Mouse (Mus musculus) midbrain, embryonic 11.5 days (tissue): ENCODE measurements around the gene Stip1. TPM values are rescaled to one million over a fixed set of nuclear protein-coding genes. Genes with fewer than 3 reads are reported as not detected.
A peak's percentile ranks its signal among the peaks of the same experiment; 100 is the strongest.

Experiments used
- ATAC-seq: fragments of 200-750 bp; cut with Nextera tagmentation; 2 replicates; pipeline ENCODE4 v1.8.0; 2017; ENCODE audit warnings: moderate TSS enrichment, moderate library complexity; ENCODE audit not compliant: low FRiP score
- DNase-seq: peaks from one replicate; pipeline ENCODE4 v3.0.0; 2015; ENCODE audit warnings: low spot score; ENCODE audit errors: missing footprints
- H3K27ac ChIP-seq: fragments of 300-500 bp; sonication (generic); 2 replicates; pipeline ENCODE4 v1.5.1; 2014; ENCODE audit warnings: low read depth, low read length
- H3K27me3 ChIP-seq: fragments of 300-500 bp; sonication (generic); 2 replicates; pipeline ENCODE4 v1.6.1; 2014; ENCODE audit warnings: mild to moderate bottlenecking, low read length, moderate library complexity, mixed read lengths; ENCODE audit not compliant: control insufficient read depth, insufficient read depth
- H3K36me3 ChIP-seq: fragments of 300-500 bp; sonication (generic); 2 replicates; pipeline ENCODE4 v1.6.1; 2014; ENCODE audit warnings: mild to moderate bottlenecking, low read length, moderate library complexity, mixed read lengths; ENCODE audit not compliant: control insufficient read depth, insufficient read depth
- H3K4me1 ChIP-seq: fragments of 300-500 bp; sonication (generic); 2 replicates; pipeline ENCODE4 v1.6.1; 2014; ENCODE audit warnings: low read length; ENCODE audit not compliant: control insufficient read depth, insufficient read depth
- H3K4me2 ChIP-seq: fragments of 300-500 bp; sonication (generic); 2 replicates; pipeline ENCODE4 v1.6.1; 2014; ENCODE audit warnings: mild to moderate bottlenecking, moderate library complexity
- H3K4me3 ChIP-seq: fragments of 300-500 bp; sonication (generic); 2 replicates; pipeline ENCODE4 v1.5.1; 2014; ENCODE audit warnings: low read depth, low read length
- H3K9ac ChIP-seq: fragments of 300-500 bp; sonication (generic); 2 replicates; pipeline ENCODE4 v1.6.1; 2014; ENCODE audit warnings: low read length
- H3K9me3 ChIP-seq: fragments of 300-500 bp; sonication (generic); 2 replicates; pipeline ENCODE4 v1.6.1; 2016; ENCODE audit warnings: low read length; ENCODE audit not compliant: control insufficient read depth
- WGBS: fragments of 180-500 bp; shearing (Covaris S2); extraction: QIAGEN DNeasy Blood & Tissue Kit; methylation state at CpG from one replicate; pipeline ENCODE4 v1.1.7; 2014; 5-methylcytosine and 5-hydroxymethylcytosine counted together
- polyA plus RNA-seq: library from polyadenylated mRNA; unstranded; fragments of >200 nt; fragmentation: Nextera tagmentation; extraction: Ambion mirVana; gene quantifications from 2 replicates; pipeline ENCODE4 v1.2.1, GENCODE M21; 2014

The Stip1 gene
- polyA plus RNA-seq, 1 experiment from 2014 or later = 416 TPM

DNA sequence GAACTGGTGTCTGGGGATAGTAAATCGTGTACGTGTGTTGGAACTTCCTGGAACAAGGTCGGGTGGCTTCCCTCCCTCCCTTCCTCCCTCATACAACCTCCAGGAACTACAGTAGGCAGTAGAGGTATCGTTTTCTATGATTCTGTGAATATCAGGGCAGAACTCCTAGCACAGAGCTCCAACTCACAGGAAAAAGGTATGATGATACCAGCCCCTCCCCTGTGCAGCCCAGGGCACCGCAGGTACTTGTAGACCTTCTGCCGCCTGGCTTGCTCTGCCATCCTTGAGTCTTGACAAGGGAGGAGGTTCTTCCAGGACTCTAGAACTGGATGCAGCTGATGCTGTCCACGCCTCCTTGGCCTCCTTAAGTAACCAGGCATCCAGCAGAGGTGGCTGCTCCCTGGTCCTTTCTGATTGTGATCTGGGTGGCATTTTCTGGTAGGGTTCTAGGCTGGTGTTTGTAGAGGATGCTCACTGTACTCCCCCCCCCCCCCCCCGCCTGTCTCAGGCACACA, 27.1 kb upstream of the Stip1 start:
- Histone ChIP-seq H3K4me2 (no peak overlapping the region), H3K4me3 (no peak overlapping the region), H3K9me3 (no peaks in the 10 kb centered on the region), H3K27ac (no peak overlapping the region), H3K27me3 (peaks cover 20% of the 10 kb centered on the region), H3K4me1 (peaks cover 57% of the 10 kb centered on the region), H3K36me3 (no peaks in the 10 kb centered on the region), H3K9ac (no peak overlapping the region; the same call in 1 of the 2 replicates)
- WGBS = 42% methylated on average over 8 of the region's 8 CpGs
- ATAC-seq = no peak
- DNase-seq = peak; percentile 91

DNA sequence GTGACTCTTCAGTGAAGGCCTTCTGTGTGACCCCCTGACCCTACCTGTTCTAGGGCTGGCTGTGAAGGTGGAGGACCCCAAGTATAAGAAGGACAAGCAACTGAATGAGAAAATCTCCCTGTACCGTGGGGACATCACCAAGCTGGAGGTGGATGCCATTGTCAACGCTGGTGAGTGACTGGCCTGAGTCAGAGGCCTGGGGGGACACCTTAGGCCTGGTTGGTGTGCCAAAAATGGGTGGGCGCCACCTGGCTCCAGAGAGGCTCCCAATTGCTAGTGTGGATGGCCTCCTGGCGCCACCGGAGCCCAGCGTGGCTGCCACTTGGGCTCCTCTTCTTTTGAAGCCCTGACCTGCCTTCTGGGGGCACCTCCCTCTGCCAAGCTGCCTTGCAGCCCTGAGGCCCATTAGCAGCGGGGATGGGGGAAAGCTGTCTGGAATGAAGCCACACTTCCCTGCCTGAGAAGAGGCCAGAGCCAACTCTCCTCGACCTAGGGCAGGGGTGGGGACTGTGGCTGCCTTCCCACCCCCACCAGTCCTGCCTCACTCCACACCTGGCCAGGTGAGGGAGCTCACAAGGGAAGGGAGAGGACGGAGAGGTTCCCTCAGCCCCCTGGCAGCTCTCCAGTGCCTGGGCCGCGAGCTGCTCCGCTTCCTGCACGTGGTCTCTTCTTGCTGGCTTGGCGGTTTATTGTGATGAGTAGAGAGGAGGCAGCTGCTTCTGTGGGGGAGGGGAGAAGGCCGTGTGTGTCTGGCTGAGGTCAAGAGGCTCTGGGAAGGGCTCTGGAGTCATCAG, 26.5 kb upstream of the Stip1 start:
- WGBS = 40% methylated on average over 15 of the region's 15 CpGs
- H3K4me2 ChIP-seq = no peak overlapping the region

DNA sequence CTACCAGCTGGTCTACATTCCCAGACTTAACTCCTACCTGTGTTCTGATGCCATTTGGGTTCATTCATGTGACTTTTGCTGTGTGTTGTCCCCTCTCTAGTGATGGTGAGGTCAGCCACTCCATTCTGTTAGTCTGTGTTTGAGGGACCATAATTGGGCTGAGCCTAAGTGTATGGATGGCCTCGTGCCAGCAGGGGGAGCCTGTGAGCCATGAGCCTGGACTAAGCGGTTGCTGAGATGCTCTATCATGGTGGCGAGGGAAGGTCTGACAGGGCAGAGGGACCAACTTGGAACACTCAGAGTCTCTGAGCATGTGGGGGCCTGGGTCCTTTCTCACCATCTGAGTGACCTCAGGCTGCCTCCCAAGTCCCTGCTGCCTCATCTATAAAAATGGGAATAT, 24.8 kb upstream of the Stip1 start:
- no peak overlapping the region for H3K4me2 ChIP-seq
- DNase-seq (peak; percentile 99), ATAC-seq (peak; percentile 69)
- whole genome bisulfite sequencing = 2% methylated on average over 3 of the region's 3 CpGs
- H3K27me3 ChIP-seq = peaks cover 17% of the 10 kb centered on the region; the same call in 1 of the 2 replicates
- no peaks in the 10 kb centered on the region for H3K36me3 ChIP-seq
- H3K27ac ChIP-seq = no peak overlapping the region
- H3K4me1 ChIP-seq = peaks cover 37% of the 10 kb centered on the region
- no peak overlapping the region for H3K9ac ChIP-seq
- no peaks in the 10 kb centered on the region for H3K9me3 ChIP-seq
- H3K4me3 ChIP-seq = no peak overlapping the region

More for the DNA sequence above, 26.5 kb upstream of the Stip1 start:
- H3K9me3 ChIP-seq = no peaks in the 10 kb centered on the region
- DNase-seq (no peak), ATAC-seq (no peak)
- peaks cover 53% of the 10 kb centered on the region for H3K4me1 ChIP-seq
- H3K27me3 ChIP-seq = peaks cover 17% of the 10 kb centered on the region; the same call in 1 of the 2 replicates
- H3K27ac ChIP-seq = no peak overlapping the region
- no peaks in the 10 kb centered on the region for H3K36me3 ChIP-seq
- no peak overlapping the region for H3K4me3 ChIP-seq
- H3K9ac ChIP-seq = peak overlapping the region; percentile 51

DNA sequence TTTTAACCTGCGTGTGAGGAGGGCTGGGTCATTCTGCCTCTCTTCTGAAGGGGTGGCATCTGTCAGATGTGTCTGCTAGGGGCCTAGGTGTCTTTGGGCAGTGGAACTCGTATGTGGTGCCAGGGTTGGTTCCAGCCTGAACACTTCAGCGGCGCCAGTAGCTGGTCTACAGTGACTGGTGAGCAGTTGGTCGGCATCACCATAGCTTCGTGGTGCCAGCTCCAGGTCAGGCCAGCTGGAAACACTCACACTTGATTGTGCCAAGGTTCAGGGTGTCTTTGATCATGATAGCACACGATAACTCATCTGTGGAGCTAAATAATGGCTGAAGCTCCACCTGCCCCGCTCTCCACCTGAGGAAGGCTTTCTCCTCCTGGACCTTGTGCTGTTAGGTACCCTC, 23.1 kb upstream of the Stip1 start:
- peaks cover 16% of the 10 kb centered on the region; the same call in 1 of the 2 replicates for H3K27me3 ChIP-seq
- no peak overlapping the region for H3K9ac ChIP-seq
- H3K4me2 ChIP-seq = no peak overlapping the region
- no peak overlapping the region for H3K27ac ChIP-seq
- no peaks in the 10 kb centered on the region for H3K36me3 ChIP-seq
- DNase-seq = no peak
- no peak for ATAC-seq
- no peaks in the 10 kb centered on the region for H3K9me3 ChIP-seq
- WGBS = 94% methylated on average over 8 of the region's 8 CpGs
- H3K4me1 ChIP-seq = peaks cover 26% of the 10 kb centered on the region
- H3K4me3 ChIP-seq = no peak overlapping the region

DNA sequence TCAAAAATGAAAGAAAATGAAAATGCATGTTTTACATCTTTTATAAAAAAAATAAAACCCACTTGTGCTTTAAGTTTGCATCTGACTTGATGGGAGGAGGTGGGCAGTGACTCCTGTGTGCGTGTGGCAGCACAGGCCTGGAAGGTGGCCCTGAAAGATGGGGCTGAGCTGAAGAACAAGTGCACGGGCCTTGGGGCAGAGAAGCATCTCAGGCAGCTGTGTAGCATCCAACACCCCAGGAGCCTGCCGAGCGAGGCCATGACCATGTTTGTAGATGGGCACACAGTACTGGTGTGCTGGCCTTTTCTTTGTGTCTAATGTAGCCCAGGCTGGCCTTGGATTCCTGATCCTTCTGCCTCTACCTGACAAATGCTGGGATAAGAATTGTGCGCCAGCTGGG, 22.3 kb upstream of the Stip1 start:
- Histone ChIP-seq H3K36me3 (no peaks in the 10 kb centered on the region), H3K4me1 (peaks cover 25% of the 10 kb centered on the region), H3K4me3 (no peak overlapping the region), H3K9ac (no peak overlapping the region), H3K9me3 (no peaks in the 10 kb centered on the region), H3K4me2 (no peak overlapping the region), H3K27me3 (peaks cover 14% of the 10 kb centered on the region; the same call in 1 of the 2 replicates), H3K27ac (no peak overlapping the region)
- DNase-seq = no peak
- WGBS = 94% methylated on average over 5 of the region's 5 CpGs
- ATAC-seq = no peak

DNA sequence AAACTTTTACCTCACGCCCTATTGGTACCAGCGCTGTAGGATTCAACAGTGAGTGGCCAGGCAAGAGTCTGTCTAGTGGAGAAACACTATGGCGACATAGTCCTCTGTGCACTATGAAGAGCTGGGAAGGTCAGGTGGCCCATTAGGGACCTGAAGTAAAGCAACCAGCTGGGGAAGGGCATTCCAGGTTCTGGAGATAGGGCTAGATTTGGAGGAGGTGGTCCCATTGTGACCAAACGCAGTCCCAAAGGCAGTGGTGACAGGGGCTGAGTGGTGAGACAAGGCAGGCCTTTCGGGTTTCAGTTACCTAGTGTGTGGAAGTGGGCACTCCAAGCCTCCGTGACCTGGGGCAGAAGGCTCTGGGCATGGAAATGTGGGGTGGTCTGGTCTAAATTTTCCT, 18.8 kb upstream of the Stip1 start:
- no peak overlapping the region for H3K27ac ChIP-seq
- peaks cover 6% of the 10 kb centered on the region for H3K27me3 ChIP-seq
- peaks cover 15% of the 10 kb centered on the region for H3K4me1 ChIP-seq
- H3K9ac ChIP-seq = peak overlapping the region; percentile 32; the same call in 1 of the 2 replicates
- peak overlapping the region; percentile 100 for H3K4me2 ChIP-seq
- ATAC-seq (no peak), DNase-seq (no peak)
- H3K9me3 ChIP-seq = no peaks in the 10 kb centered on the region
- H3K4me3 ChIP-seq = no peak overlapping the region
- WGBS = 50% methylated on average over 6 of the region's 6 CpGs
- H3K36me3 ChIP-seq = no peaks in the 10 kb centered on the region

DNA sequence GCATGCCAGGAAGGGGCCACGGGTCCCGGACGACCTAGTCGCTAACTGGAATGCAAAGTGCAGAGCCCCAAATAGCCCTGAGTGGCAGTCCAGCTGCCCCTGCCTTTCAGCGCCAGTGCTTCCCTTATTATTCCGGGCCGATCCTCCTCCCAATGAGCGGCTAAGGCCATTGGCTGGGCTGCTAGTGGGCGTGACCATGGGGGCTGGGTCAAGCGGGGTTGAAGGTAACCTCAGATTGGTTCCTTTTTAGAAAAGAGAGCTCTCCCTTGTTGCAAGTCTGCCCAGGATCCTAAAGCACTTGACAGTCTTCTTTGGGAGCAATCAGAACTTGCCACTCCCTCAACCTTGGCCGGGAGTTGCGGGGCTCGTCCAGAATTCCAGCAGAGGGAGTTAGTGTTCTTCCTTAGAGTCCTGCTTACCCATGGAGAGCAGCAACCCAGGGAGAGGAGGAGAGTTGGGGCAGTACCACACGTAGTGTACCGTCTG, 18.0 kb upstream of the Stip1 start:
- H3K36me3 ChIP-seq = no peaks in the 10 kb centered on the region
- WGBS = under 1% methylated on average over 15 of the region's 15 CpGs
- no peaks in the 10 kb centered on the region for H3K9me3 ChIP-seq
- H3K4me2 ChIP-seq = peak overlapping the region; percentile 100
- H3K4me1 ChIP-seq = peaks cover 15% of the 10 kb centered on the region
- ATAC-seq (peak; percentile 88), DNase-seq (peak; percentile 98)
- peaks cover 6% of the 10 kb centered on the region for H3K27me3 ChIP-seq
- H3K9ac ChIP-seq = peak overlapping the region; percentile 32; the same call in 1 of the 2 replicates
- H3K27ac ChIP-seq = no peak overlapping the region
- peak overlapping the region; percentile 59 for H3K4me3 ChIP-seq

DNA sequence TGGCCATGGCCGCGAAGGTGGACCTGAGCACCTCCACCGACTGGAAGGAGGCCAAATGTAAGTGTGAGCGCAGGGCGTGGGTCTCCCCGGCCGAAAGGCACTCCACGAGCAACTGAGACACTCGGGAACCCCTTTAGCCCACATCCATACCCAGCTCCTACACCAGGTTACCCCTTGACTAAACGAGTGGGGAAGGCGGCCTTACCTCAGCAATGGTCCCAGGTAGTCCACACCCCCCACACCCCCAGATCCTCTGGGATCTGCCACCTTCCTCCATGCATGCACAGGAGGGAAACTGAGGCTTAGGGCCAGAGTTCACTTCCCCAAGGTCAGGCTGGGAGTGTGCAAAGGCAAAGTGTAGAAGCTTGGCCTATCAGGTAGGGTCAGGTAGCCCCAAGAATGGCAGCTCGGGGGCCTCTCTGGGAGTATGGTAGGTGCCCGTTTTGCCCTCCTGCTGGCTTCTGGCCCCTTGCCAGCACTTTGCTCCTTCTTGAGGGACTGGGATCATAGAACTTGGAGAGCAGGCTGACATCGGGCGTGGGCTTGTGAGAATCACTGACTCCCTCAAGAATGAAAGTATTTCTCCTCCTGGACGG, 17.5 kb upstream of the Stip1 start:
- H3K4me3 ChIP-seq = peak overlapping the region; percentile 59
- ATAC-seq (peak; percentile 35), DNase-seq (peak; percentile 86)
- peaks cover 15% of the 10 kb centered on the region for H3K4me1 ChIP-seq
- peaks cover 6% of the 10 kb centered on the region for H3K27me3 ChIP-seq
- peak overlapping the region; percentile 67 for H3K9ac ChIP-seq
- peak overlapping the region; percentile 100 for H3K4me2 ChIP-seq
- no peak overlapping the region for H3K27ac ChIP-seq
- H3K36me3 ChIP-seq = no peaks in the 10 kb centered on the region
- H3K9me3 ChIP-seq = no peaks in the 10 kb centered on the region
- WGBS = 4% methylated on average over 16 of the region's 16 CpGs
